Mouse (Mus musculus) heart, adult 2 months (tissue): Measurements from ENCODE around the gene Zfp1. TPM values are rescaled to one million over a fixed set of nuclear protein-coding genes. Genes with fewer than 3 reads are reported as not detected.

ENCODE experiments used
- DNase-seq, 2 experiments: peaks; one replicate each; pipeline ENCODE4 v3.0.0; 2021
- H3K27ac ChIP-seq: fragments of 200-600 bp; 2 replicates; pipeline ENCODE4 v1.8.1; 2022
- H3K27me3 ChIP-seq: fragments of 200-500 bp; 2 replicates; pipeline ENCODE4 v1.6.1; 2012; ENCODE audit warnings: mild to moderate bottlenecking, low read length, inconsistent platforms, mixed read lengths; ENCODE audit not compliant: control insufficient read depth, insufficient read depth
- H3K36me3 ChIP-seq: fragments of 200-500 bp; 2 replicates; pipeline ENCODE4 v1.6.1; 2012; ENCODE audit warnings: low read length, inconsistent platforms; ENCODE audit not compliant: control insufficient read depth, insufficient read depth
- H3K4me1 ChIP-seq: fragments of 200-500 bp; 2 replicates; pipeline ENCODE4 v1.6.1; 2011; ENCODE audit warnings: low read length; ENCODE audit not compliant: control insufficient read depth, insufficient read depth
- H3K4me3 ChIP-seq: fragments of 200-600 bp; 2 replicates; pipeline ENCODE4 v1.8.1; 2022
- H3K79me2 ChIP-seq: fragments of 200-500 bp; replicated peaks from 2 replicates; pipeline ENCODE4 v1.6.1; 2012; ENCODE audit warnings: mild to moderate bottlenecking, inconsistent platforms, low read length, moderate library complexity, mixed read lengths; ENCODE audit not compliant: control insufficient read depth, insufficient read depth
- H3K9ac ChIP-seq: fragments of 200-500 bp; 2 replicates; pipeline ENCODE4 v1.6.1; 2012; ENCODE audit warnings: low read depth, mild to moderate bottlenecking, control low read depth, inconsistent platforms, low read length, mixed read lengths
- CTCF ChIP-seq: fragments of 200-600 bp; IDR thresholded peaks from 2 replicates; pipeline ENCODE4 v1.8.1; 2022; ENCODE audit warnings: antibody characterized with exemption, mild to moderate bottlenecking, moderate library complexity
- EP300 ChIP-seq: fragments of 200-500 bp; IDR thresholded peaks from 2 replicates; pipeline ENCODE4 v1.6.1; 2011; ENCODE audit warnings: low read depth, low read length, control low read depth; ENCODE audit not compliant: insufficient read depth
- POLR2A ChIP-seq: fragments of 200-500 bp; IDR thresholded peaks from 2 replicates; pipeline ENCODE4 v1.6.1; 2011; ENCODE audit warnings: mild to moderate bottlenecking, low read depth, low read length, control low read depth; ENCODE audit not compliant: insufficient read depth
- WGBS: fragments of 180-500 bp; shearing (Covaris S2); methylation state at CpG from one replicate; pipeline ENCODE4 v1.1.7; 2018; 5-methylcytosine and 5-hydroxymethylcytosine counted together
- intact Hi-C: fragments of 180-260 bp; cut with DNase I; formaldehyde crosslinking; loops from one replicate; pipeline ENCODE4 v1.15.1; 2025
- polyA plus RNA-seq: library from polyadenylated mRNA; depleted of rRNA; stranded (reverse); fragments of >200 nt; gene quantifications from 2 replicates; pipeline ENCODE4 v1.2.3, GENCODE M21; 2012
- total RNA-seq, 2 experiments: library from RNA; stranded (reverse); gene quantifications; 2 replicates each; pipeline ENCODE4 v1.2.3; 2021

Gene Zfp1
- total and polyA plus RNA-seq, 3 experiments = 4.3 to 7.6 (median 6.3) TPM

- Histone ChIP-seq H3K36me3 (no peaks in the 10 kb centered on the region), H3K27ac (no peak overlapping the region), H3K27me3 (no peaks in the 10 kb centered on the region), H3K4me1 (no peaks in the 10 kb centered on the region), H3K79me2 (no peaks in the 10 kb centered on the region), H3K9ac (no peak overlapping the region), H3K4me3 (no peak overlapping the region)
- TF ChIP-seq EP300 = no peak
- TF ChIP-seq CTCF = no peak
- TF ChIP-seq POLR2A = no peak
- 31% methylated on average over 3 of the region's 3 CpGs for WGBS
- intact Hi-C loops = no loop called here
- DNase-seq = no peak
Measured at GRCm38 (mm10) chr8:111705222-111705621, 62.0 kb downstream of the Zfp1 start.

- WGBS = 54% methylated on average over 5 of the region's 5 CpGs
- intact Hi-C loops = no loop called here
- TF ChIP-seq EP300 = no peak
- H3K79me2 ChIP-seq = no peaks in the 10 kb centered on the region
- no peak for DNase-seq
- no peak overlapping the region for H3K9ac ChIP-seq
- H3K4me3 ChIP-seq = no peak overlapping the region
- H3K36me3 ChIP-seq = no peaks in the 10 kb centered on the region
- no peak overlapping the region for H3K27ac ChIP-seq
- no peaks in the 10 kb centered on the region for H3K4me1 ChIP-seq
- no peaks in the 10 kb centered on the region for H3K27me3 ChIP-seq
Measured at GRCm38 (mm10) chr8:111705699-111706098, 62.5 kb downstream of the Zfp1 start.

GRCm38 (mm10) chr8:111708265-111708664 lies 65.1 kb downstream of the Zfp1 start:
- no peaks in the 10 kb centered on the region for H3K4me1 ChIP-seq

GRCm38 (mm10) chr8:111709223-111709622 lies 66.0 kb downstream of the Zfp1 start:
- DNase-seq = no peak
- H3K9ac ChIP-seq = no peak overlapping the region
- no peaks in the 10 kb centered on the region for H3K79me2 ChIP-seq
- intact Hi-C loops = loop anchor here (2.0 kb wide), 1 partner anchor 28 kb away; no protein-coding TSS in a partner anchor
- H3K4me3 ChIP-seq = no peak overlapping the region
- H3K27ac ChIP-seq = no peak overlapping the region
- no peaks in the 10 kb centered on the region for H3K4me1 ChIP-seq
- no peaks in the 10 kb centered on the region for H3K27me3 ChIP-seq
- H3K36me3 ChIP-seq = no peaks in the 10 kb centered on the region
- no peak for TF ChIP-seq POLR2A
- TF ChIP-seq CTCF = no peak
- TF ChIP-seq EP300 = no peak
- 100% methylated on average over 1 of the region's 1 CpGs for WGBS

More at GRCm38 (mm10) chr8:111708265-111708664, 65.1 kb downstream of the Zfp1 start:
- Histone ChIP-seq H3K27me3 (no peaks in the 10 kb centered on the region), H3K4me3 (no peak overlapping the region), H3K79me2 (no peaks in the 10 kb centered on the region), H3K36me3 (no peaks in the 10 kb centered on the region), H3K9ac (no peak overlapping the region), H3K27ac (no peak overlapping the region)
- DNase-seq = no peak
- intact Hi-C loops = loop anchor here (2.0 kb wide), 1 partner anchor 27 kb away; no protein-coding TSS in a partner anchor
- TF ChIP-seq CTCF (no peak), EP300 (no peak), POLR2A (no peak)
- WGBS = 88% methylated on average over 6 of the region's 6 CpGs

GRCm38 (mm10) chr8:111710777-111711485 lies 67.7 kb downstream of the Zfp1 start:
- intact Hi-C loops = no loop called here
- DNase-seq = no peak
- WGBS = 74% methylated on average over 20 of the region's 20 CpGs

GRCm38 (mm10) chr8:111712135-111712534 lies 68.9 kb downstream of the Zfp1 start:
- no peak for DNase-seq
- Histone ChIP-seq H3K27me3 (no peaks in the 10 kb centered on the region), H3K9ac (no peak overlapping the region), H3K27ac (no peak overlapping the region), H3K79me2 (no peaks in the 10 kb centered on the region), H3K4me1 (peaks cover 8% of the 10 kb centered on the region), H3K36me3 (no peaks in the 10 kb centered on the region), H3K4me3 (no peak overlapping the region)
- TF ChIP-seq POLR2A = no peak
- TF ChIP-seq CTCF = no peak
- no peak for TF ChIP-seq EP300
- intact Hi-C loops = loop anchor here (2.0 kb wide), 3 partner anchors 35 to 113 kb away; no protein-coding TSS in a partner anchor
- WGBS = 77% methylated on average over 9 of the region's 9 CpGs

More at GRCm38 (mm10) chr8:111710777-111711485, 67.7 kb downstream of the Zfp1 start:
- no peak overlapping the region for H3K4me3 ChIP-seq
- no peak for TF ChIP-seq CTCF
- TF ChIP-seq POLR2A = no peak
- H3K36me3 ChIP-seq = no peaks in the 10 kb centered on the region
- H3K9ac ChIP-seq = no peak overlapping the region
- no peaks in the 10 kb centered on the region for H3K4me1 ChIP-seq
- no peak overlapping the region for H3K27ac ChIP-seq
- no peaks in the 10 kb centered on the region for H3K27me3 ChIP-seq
- no peaks in the 10 kb centered on the region for H3K79me2 ChIP-seq
